Mouse (Mus musculus) testis, adult 2 months (tissue): Measurements from ENCODE around the gene Oaf. TPM values are rescaled to one million over a fixed set of nuclear protein-coding genes. Genes with fewer than 3 reads are reported as not detected.

Experiments used
- H3K27ac ChIP-seq: fragments of 200-500 bp; 2 replicates; pipeline ENCODE4 v1.5.1; 2012; ENCODE audit warnings: low read depth, low read length; ENCODE audit not compliant: control insufficient read depth, insufficient read depth
- H3K27me3 ChIP-seq: fragments of 200-500 bp; 2 replicates; pipeline ENCODE4 v1.6.1; 2012; ENCODE audit warnings: mild to moderate bottlenecking, low read length, moderate library complexity; ENCODE audit not compliant: control insufficient read depth, insufficient read depth
- H3K36me3 ChIP-seq: fragments of 200-500 bp; 2 replicates; pipeline ENCODE4 v1.6.1; 2012; ENCODE audit warnings: mild to moderate bottlenecking, low read length; ENCODE audit not compliant: control insufficient read depth, insufficient read depth
- H3K4me1 ChIP-seq: fragments of 200-500 bp; 2 replicates; pipeline ENCODE4 v1.6.1; 2012; ENCODE audit warnings: low read length; ENCODE audit not compliant: control insufficient read depth, insufficient read depth
- H3K4me3 ChIP-seq: fragments of 200-500 bp; 2 replicates; pipeline ENCODE4 v1.5.1; 2012; ENCODE audit warnings: low read depth, mild to moderate bottlenecking, low read length, moderate library complexity, mixed read lengths; ENCODE audit not compliant: control insufficient read depth
- CTCF ChIP-seq: fragments of 200-500 bp; IDR thresholded peaks from 2 replicates; pipeline ENCODE4 v1.5.1; 2012; ENCODE audit warnings: low read depth, mild to moderate bottlenecking, inconsistent platforms, low read length, moderate library complexity; ENCODE audit not compliant: control insufficient read depth, insufficient read depth, insufficient replicate concordance
- POLR2A ChIP-seq: fragments of 200-500 bp; IDR thresholded peaks from 2 replicates; pipeline ENCODE4 v1.6.1; 2012; ENCODE audit warnings: low read depth, mild to moderate bottlenecking, inconsistent platforms, low read length, moderate library complexity; ENCODE audit not compliant: control insufficient read depth
- polyA plus RNA-seq: library from polyadenylated mRNA; depleted of rRNA; stranded (reverse); fragments of >200 nt; gene quantifications from 2 replicates; pipeline ENCODE4 v1.2.3, GENCODE M21; 2012; rRNA removed

The Oaf gene
- polyA plus RNA-seq, 1 experiment: 2.0 TPM

GRCm38 (mm10) chr9:43194001-43194400 lies 45.7 kb downstream of the Oaf start:
- Histone ChIP-seq H3K4me1 (no peaks in the 10 kb centered on the region), H3K27me3 (no peaks in the 10 kb centered on the region), H3K4me3 (no peak overlapping the region), H3K36me3 (no peaks in the 10 kb centered on the region), H3K27ac (no peak overlapping the region)
- TF ChIP-seq CTCF: no peak
- no peak for TF ChIP-seq POLR2A

GRCm38 (mm10) chr9:43191561-43191960 lies 48.1 kb downstream of the Oaf start:
- no peak for TF ChIP-seq CTCF
- Histone ChIP-seq H3K4me3 (no peak overlapping the region), H3K4me1 (no peaks in the 10 kb centered on the region), H3K36me3 (no peaks in the 10 kb centered on the region), H3K27me3 (no peaks in the 10 kb centered on the region), H3K27ac (no peak overlapping the region)

- H3K27ac ChIP-seq: no peak overlapping the region
- no peaks in the 10 kb centered on the region for H3K36me3 ChIP-seq
- TF ChIP-seq CTCF (no peak), POLR2A (no peak)
- H3K27me3 ChIP-seq: no peaks in the 10 kb centered on the region
- H3K4me1 ChIP-seq: no peaks in the 10 kb centered on the region
- no peak overlapping the region for H3K4me3 ChIP-seq
These were observed 50.7 kb downstream of the Oaf start for GRCm38 (mm10) chr9:43189021-43189356.

DNA sequence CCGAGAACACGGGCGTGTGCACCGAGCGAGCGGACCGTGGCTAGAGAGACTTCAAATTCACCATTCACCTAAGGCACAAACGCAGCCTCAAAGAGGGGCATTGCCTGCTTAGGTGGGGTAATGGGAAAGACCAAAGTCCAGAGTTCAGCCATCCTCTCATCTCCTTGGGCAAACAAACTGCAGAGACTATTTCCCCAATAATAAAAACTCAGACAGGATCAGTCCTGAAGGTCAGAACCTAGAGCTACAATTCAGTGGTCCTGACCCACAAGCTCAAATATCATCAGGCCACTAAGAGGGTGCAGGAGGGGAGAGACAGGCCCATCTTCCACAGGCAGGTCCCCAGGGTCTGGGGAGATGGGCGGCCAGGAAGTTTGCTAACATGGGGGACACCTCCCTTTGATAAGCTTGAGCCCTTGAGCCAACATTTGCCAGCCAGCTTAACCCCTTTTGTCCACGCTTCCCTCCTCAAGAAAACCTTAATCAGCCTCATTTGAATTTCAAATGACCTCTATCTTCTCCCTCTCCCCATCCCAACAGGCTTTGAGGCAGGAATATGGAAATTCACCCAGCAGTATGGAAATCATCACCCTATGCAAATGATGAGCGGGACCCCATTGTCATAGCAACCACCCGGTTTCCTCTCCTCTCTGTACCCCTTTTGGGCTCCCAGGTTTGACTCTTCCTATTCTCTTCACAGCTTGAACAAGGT lies 51.2 kb downstream of the Oaf start:
- H3K27ac ChIP-seq: no peak overlapping the region
- no peak overlapping the region for H3K4me3 ChIP-seq
- H3K27me3 ChIP-seq: no peaks in the 10 kb centered on the region
- H3K4me1 ChIP-seq: no peaks in the 10 kb centered on the region
- H3K36me3 ChIP-seq: no peaks in the 10 kb centered on the region
- no peak for TF ChIP-seq CTCF
- no peak for TF ChIP-seq POLR2A

DNA sequence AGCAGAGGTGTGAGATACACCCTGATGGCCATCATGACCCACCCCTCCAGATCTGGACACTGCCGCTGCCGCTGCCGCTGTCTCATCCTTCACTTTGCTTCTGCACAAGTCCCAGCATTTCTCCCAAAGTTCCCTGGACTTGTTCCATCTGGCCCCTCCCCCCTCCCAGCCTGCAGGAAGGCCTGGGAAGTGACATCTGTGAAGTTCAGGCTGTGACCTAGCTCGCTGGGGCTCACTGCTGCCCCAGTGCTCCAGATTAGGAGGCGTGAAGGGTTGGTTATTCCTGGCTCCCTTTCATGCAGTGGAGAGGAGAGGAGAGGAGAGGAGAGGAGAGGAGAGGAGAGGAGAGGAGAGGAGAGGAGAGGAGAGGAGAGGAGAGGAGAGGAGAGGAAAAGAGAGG lies 60.1 kb downstream of the Oaf start:
- no peaks in the 10 kb centered on the region for H3K4me1 ChIP-seq
- no peak overlapping the region for H3K27ac ChIP-seq
- TF ChIP-seq POLR2A: no peak
- no peak for TF ChIP-seq CTCF
- no peak overlapping the region for H3K4me3 ChIP-seq
- H3K27me3 ChIP-seq: no peaks in the 10 kb centered on the region
- H3K36me3 ChIP-seq: no peaks in the 10 kb centered on the region

GRCm38 (mm10) chr9:43178172-43178571 lies 61.5 kb downstream of the Oaf start:
- no peaks in the 10 kb centered on the region for H3K36me3 ChIP-seq
- TF ChIP-seq POLR2A: no peak
- TF ChIP-seq CTCF: no peak
- no peak overlapping the region for H3K27ac ChIP-seq
- H3K4me3 ChIP-seq: no peak overlapping the region
- no peaks in the 10 kb centered on the region for H3K27me3 ChIP-seq
- no peaks in the 10 kb centered on the region for H3K4me1 ChIP-seq

Other genes starting within 250 kb of the Oaf start
- gene Arhgef12, start 132.7 kb downstream of the Oaf start, polyA plus RNA-seq: 6.9 TPM in 2 replicates
- 0.30 and 0.80 TPM in 2 replicates for gene Tmem136, start 123.3 kb downstream of the Oaf start, polyA plus RNA-seq
- gene Pou2f3, start 29.5 kb downstream of the Oaf start, polyA plus RNA-seq: 1.1 and 1.2 TPM in 2 replicates
- gene Trim29, start 70.9 kb upstream of the Oaf start, polyA plus RNA-seq: 0.19 and 0.26 TPM in 2 replicates